Mouse (Mus musculus) midbrain, embryonic 16.5 days (tissue): ENCODE data around the gene Irf1. TPM values are rescaled to one million over a fixed set of nuclear protein-coding genes. Genes with fewer than 3 reads are reported as not detected.

ENCODE experiments used
- ATAC-seq: fragments of 200-750 bp; cut with Nextera tagmentation; 2 replicates; pipeline ENCODE4 v1.8.0; 2017; ENCODE audit warnings: moderate TSS enrichment
- H3K27ac ChIP-seq: fragments of 300-500 bp; sonication (generic); 2 replicates; pipeline ENCODE4 v1.5.1; 2014; ENCODE audit warnings: mild to moderate bottlenecking, low read length, mixed read lengths
- H3K27me3 ChIP-seq: fragments of 300-500 bp; sonication (generic); 2 replicates; pipeline ENCODE4 v1.6.1; 2014; ENCODE audit warnings: low read depth, low read length, mixed read lengths; ENCODE audit not compliant: control insufficient read depth, insufficient read depth
- H3K36me3 ChIP-seq: fragments of 300-500 bp; sonication (generic); 2 replicates; pipeline ENCODE4 v1.6.1; 2014; ENCODE audit warnings: mild to moderate bottlenecking, low read length, moderate library complexity, mixed read lengths; ENCODE audit not compliant: control insufficient read depth, insufficient read depth
- H3K4me1 ChIP-seq: fragments of 300-500 bp; sonication (generic); 2 replicates; pipeline ENCODE4 v1.6.1; 2014; ENCODE audit warnings: mild to moderate bottlenecking, low read length, mixed read lengths; ENCODE audit not compliant: control insufficient read depth, insufficient read depth
- H3K4me2 ChIP-seq: fragments of 300-500 bp; sonication (generic); 2 replicates; pipeline ENCODE4 v1.6.1; 2014; ENCODE audit warnings: mild to moderate bottlenecking, low read length, mixed read lengths
- H3K4me3 ChIP-seq: fragments of 300-500 bp; sonication (generic); 2 replicates; pipeline ENCODE4 v1.5.1; 2014; ENCODE audit warnings: low read depth, mild to moderate bottlenecking, low read length, moderate library complexity, mixed read lengths
- H3K9ac ChIP-seq: fragments of 300-500 bp; sonication (generic); 2 replicates; pipeline ENCODE4 v1.6.1; 2014; ENCODE audit warnings: low read depth, low read length, mixed read lengths
- H3K9me3 ChIP-seq: fragments of 300-500 bp; sonication (generic); replicated peaks from 2 replicates; pipeline ENCODE4 v1.6.1; 2014; ENCODE audit warnings: mild to moderate bottlenecking, low read length, mixed read lengths; ENCODE audit not compliant: control insufficient read depth, poor library complexity, severe bottlenecking
- WGBS: fragments of 180-500 bp; shearing (Covaris S2); extraction: QIAGEN DNeasy Blood & Tissue Kit; methylation state at CpG from one replicate; pipeline ENCODE4 v1.1.7; 2014; 5-methylcytosine and 5-hydroxymethylcytosine counted together
- polyA plus RNA-seq: library from polyadenylated mRNA; unstranded; fragments of >200 nt; fragmentation: Nextera tagmentation; extraction: Ambion mirVana; gene quantifications from 2 replicates; pipeline ENCODE4 v1.2.1, GENCODE M21; 2015

Gene Irf1
- polyA plus RNA-seq, 1 experiment from 2014 or later, result 2.2 TPM

DNA sequence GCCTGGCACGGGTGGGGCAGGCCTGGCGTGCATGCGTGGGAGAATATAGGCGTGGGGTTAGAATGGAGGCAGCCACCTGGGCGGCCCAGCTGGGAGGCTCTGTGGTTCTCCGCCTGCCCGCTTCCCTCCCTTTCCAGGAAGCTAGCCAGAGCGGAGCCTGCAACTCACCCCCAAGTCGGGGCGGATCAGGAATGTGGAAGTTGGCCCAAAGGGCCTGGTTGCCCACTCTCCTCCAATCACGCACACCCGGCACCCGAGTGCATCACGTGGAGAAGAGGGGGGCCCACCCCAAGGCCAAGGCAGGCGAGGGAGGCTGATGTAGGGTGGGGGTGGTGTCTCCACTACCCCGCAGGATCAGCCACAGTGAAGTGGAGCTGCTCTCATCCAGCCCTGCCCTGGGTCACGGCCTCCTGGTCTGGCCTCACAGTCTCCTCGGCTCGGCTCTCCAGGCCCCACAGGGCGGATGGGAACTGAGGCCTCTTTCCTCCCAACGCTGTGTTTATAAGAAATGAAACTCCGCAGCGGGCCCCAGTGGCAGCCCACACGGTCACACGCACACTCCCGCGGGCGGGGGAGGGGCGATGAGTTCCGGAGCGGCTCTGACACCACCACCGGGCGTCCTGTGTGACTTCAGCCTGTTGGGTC, 6.2 kb upstream of the Irf1 start:
- H3K9ac ChIP-seq, result peak overlapping the region; percentile 57
- H3K4me1 ChIP-seq, result peaks cover 15% of the 10 kb centered on the region
- peak overlapping the region; percentile 64 for H3K4me2 ChIP-seq
- 4% methylated on average over 32 of the region's 33 CpGs for WGBS
- ATAC-seq, result peak; percentile 78
- H3K36me3 ChIP-seq, result no peaks in the 10 kb centered on the region
- H3K27ac ChIP-seq, result no peak overlapping the region
- peak overlapping the region; percentile 28 for H3K4me3 ChIP-seq
- peaks cover 33% of the 10 kb centered on the region for H3K27me3 ChIP-seq
- H3K9me3 ChIP-seq, result no peaks in the 10 kb centered on the region

GRCm38 (mm10) chr11:53764581-53764980, 5.2 kb upstream of the Irf1 start:
- 38% methylated on average over 5 of the region's 5 CpGs for WGBS
- Histone ChIP-seq H3K36me3 (no peaks in the 10 kb centered on the region), H3K9ac (no peak overlapping the region), H3K4me3 (no peak overlapping the region), H3K27me3 (peaks cover 31% of the 10 kb centered on the region), H3K27ac (no peak overlapping the region), H3K4me2 (no peak overlapping the region), H3K9me3 (no peaks in the 10 kb centered on the region), H3K4me1 (peaks cover 14% of the 10 kb centered on the region)
- no peak for ATAC-seq

DNA sequence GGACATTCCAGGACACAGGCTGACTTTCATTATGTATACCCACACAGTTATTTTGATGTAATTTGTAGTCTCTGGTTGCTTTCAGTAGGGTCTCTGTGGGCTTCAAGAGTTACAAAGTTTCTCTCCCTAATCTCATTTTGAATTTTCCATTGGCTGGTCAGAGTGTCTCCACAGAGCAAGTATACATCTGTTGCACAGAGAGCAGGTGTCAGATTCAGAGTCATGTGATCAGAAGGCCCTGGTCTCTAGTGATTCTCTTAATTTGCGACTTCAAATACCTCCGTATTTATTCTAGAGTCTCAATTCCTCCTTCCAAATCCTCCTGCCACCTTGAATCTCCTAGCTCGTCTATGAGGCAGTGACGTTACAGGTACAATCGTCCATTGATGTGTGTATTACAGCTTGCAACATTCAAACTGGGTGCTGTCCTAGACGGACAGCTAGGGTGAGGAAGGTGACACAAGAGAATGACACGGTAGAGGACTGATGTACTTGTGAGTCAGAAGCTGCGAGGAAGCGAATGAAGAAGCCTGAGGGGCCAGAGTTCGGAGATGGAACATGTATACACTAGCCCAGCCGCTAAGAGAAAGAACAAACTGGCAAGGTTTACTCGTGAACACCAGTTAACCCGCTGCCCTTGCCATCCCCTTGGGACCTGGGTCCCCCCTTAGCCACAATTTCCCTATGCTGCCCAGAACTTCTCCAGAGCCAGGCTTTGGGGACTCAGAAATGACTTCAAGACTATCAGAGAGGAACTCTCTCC, 1.2 kb upstream of the Irf1 start:
- peaks cover 12% of the 10 kb centered on the region for H3K4me1 ChIP-seq
- H3K27ac ChIP-seq, result no peak overlapping the region
- H3K4me3 ChIP-seq, result no peak overlapping the region
- peaks cover 13% of the 10 kb centered on the region for H3K27me3 ChIP-seq
- WGBS, result 81% methylated on average over 13 of the region's 13 CpGs
- H3K36me3 ChIP-seq, result no peaks in the 10 kb centered on the region
- ATAC-seq, result no peak
- no peaks in the 10 kb centered on the region for H3K9me3 ChIP-seq
- H3K4me2 ChIP-seq, result no peak overlapping the region
- H3K9ac ChIP-seq, result no peak overlapping the region

DNA sequence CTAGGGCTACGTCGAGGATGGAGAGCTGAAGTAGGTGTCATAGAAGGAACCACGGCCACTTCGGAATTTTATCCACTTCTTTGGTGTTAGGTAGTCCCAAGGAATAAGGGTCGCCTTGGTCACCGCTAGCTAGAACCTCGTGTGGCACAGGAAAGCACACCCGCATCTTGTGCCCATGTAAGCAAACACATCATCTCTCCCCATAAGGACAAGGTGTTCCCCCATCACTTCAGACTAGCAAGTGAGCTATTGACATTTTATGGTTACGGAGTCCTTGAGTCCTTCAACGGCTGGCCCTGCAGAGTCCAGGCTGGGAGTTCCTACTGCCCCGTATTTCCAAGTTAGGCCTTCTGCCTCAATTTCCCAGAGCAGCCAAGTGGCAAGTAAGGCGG, 633 bp upstream of the Irf1 start:
- no peaks in the 10 kb centered on the region for H3K36me3 ChIP-seq
- no peak overlapping the region for H3K27ac ChIP-seq
- H3K4me3 ChIP-seq, result peak overlapping the region; percentile 62
- WGBS, result 62% methylated on average over 12 of the region's 12 CpGs
- H3K9me3 ChIP-seq, result no peaks in the 10 kb centered on the region
- H3K4me1 ChIP-seq, result peaks cover 8% of the 10 kb centered on the region
- H3K4me2 ChIP-seq, result peak overlapping the region; percentile 95
- H3K9ac ChIP-seq, result no peak overlapping the region
- no peak for ATAC-seq
- peaks cover 11% of the 10 kb centered on the region for H3K27me3 ChIP-seq

GRCm38 (mm10) chr11:53770125-53770791, 444 bp downstream of the Irf1 start:
- Histone ChIP-seq H3K36me3 (no peaks in the 10 kb centered on the region), H3K4me3 (peak overlapping the region; percentile 62), H3K27me3 (peaks cover 11% of the 10 kb centered on the region), H3K27ac (0 out of 2 replicates have a peak overlapping the region, but pooled peaks have one; percentile 13), H3K4me1 (peaks cover 8% of the 10 kb centered on the region), H3K4me2 (peak overlapping the region; percentile 95), H3K9ac (peak overlapping the region; percentile 70), H3K9me3 (no peaks in the 10 kb centered on the region)
- peak; percentile 87 for ATAC-seq
- WGBS, result under 1% methylated on average over 75 of the region's 75 CpGs

GRCm38 (mm10) chr11:53771001-53771744, 1.4 kb downstream of the Irf1 start:
- H3K27ac ChIP-seq, result no peak overlapping the region
- peaks cover 11% of the 10 kb centered on the region for H3K27me3 ChIP-seq
- H3K4me3 ChIP-seq, result no peak overlapping the region
- no peak for ATAC-seq
- WGBS, result 86% methylated on average over 11 of the region's 11 CpGs
- H3K9me3 ChIP-seq, result no peaks in the 10 kb centered on the region
- H3K9ac ChIP-seq, result no peak overlapping the region
- no peaks in the 10 kb centered on the region for H3K36me3 ChIP-seq
- no peak overlapping the region for H3K4me2 ChIP-seq
- peaks cover 8% of the 10 kb centered on the region for H3K4me1 ChIP-seq

GRCm38 (mm10) chr11:53772536-53772935, 2.7 kb downstream of the Irf1 start:
- peaks cover 11% of the 10 kb centered on the region for H3K27me3 ChIP-seq
- no peak for ATAC-seq
- H3K4me1 ChIP-seq, result peaks cover 8% of the 10 kb centered on the region
- WGBS, result 84% methylated on average over 9 of the region's 9 CpGs
- no peak overlapping the region for H3K4me3 ChIP-seq
- no peaks in the 10 kb centered on the region for H3K36me3 ChIP-seq
- no peaks in the 10 kb centered on the region for H3K9me3 ChIP-seq
- H3K27ac ChIP-seq, result no peak overlapping the region
- H3K4me2 ChIP-seq, result no peak overlapping the region
- no peak overlapping the region for H3K9ac ChIP-seq

DNA sequence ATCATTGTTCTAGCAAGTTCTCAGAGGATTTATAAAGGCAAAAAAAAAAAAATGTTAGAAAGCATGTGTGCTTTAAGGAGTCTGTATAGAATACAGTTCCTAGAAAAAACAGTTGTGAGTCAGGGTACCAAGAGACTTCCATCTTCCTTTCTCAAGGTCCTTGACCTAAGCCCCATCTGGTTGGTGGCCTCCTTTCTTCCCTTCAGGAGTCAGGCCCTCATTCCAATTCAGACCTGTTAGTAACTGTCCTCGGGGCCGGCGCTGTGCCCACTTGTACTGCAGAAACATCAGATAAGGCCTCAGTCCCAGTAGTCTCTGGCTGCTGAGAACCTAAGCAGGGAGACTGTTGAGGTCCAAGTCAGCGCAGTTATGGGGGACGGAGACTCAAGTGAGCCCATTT, 3.3 kb downstream of the Irf1 start, which contains the start of gene Gm17334:
Gm17334 (minus strand) TSS at position 101 of the 400 bp plus-strand sequence.
- no peak for ATAC-seq
- H3K27me3 ChIP-seq, result peaks cover 11% of the 10 kb centered on the region
- peaks cover 8% of the 10 kb centered on the region for H3K4me1 ChIP-seq

More for the DNA sequence above, 3.3 kb downstream of the Irf1 start, which contains the start of gene Gm17334:
- H3K9ac ChIP-seq, result no peak within 1 kb of the TSS
- WGBS, result 90% methylated on average over 5 of the region's 5 CpGs
- H3K4me2 ChIP-seq, result no peak within 1 kb of the TSS
- H3K9me3 ChIP-seq, result no peaks in the 10 kb centered on the region
- H3K27ac ChIP-seq, result no peak within 1 kb of the TSS
- no peaks in the 10 kb centered on the region for H3K36me3 ChIP-seq
- no peak within 1 kb of the TSS for H3K4me3 ChIP-seq
